Mouse (Mus musculus) liver, embryonic 14.5 days (tissue): ENCODE data around the gene Hist1h2an. TPM values are rescaled to one million over a fixed set of nuclear protein-coding genes. Genes with fewer than 3 reads are reported as not detected.

Experiments
- ATAC-seq: fragments of 200-750 bp; cut with Nextera tagmentation; 2 replicates; pipeline ENCODE4 v1.8.0; 2017; ENCODE audit warnings: moderate number of reproducible peaks, mild to moderate bottlenecking, moderate library complexity; ENCODE audit not compliant: insufficient read depth
- DNase-seq, 3 experiments: peaks; one replicate each; pipeline ENCODE4 v3.0.0-alpha.2; 2012 to 2013; ENCODE audit warnings: low read depth in 3 of 3, low spot score in 3 of 3
- H3K27ac ChIP-seq: fragments of 300-500 bp; sonication (generic); 2 replicates; pipeline ENCODE4 v1.5.1; 2014; ENCODE audit warnings: moderate library complexity, mild to moderate bottlenecking, control low read depth, inconsistent platforms
- H3K27me3 ChIP-seq: fragments of 300-500 bp; sonication (generic); 2 replicates; pipeline ENCODE4 v1.6.1; 2014; ENCODE audit warnings: mild to moderate bottlenecking, low read length, moderate library complexity; ENCODE audit not compliant: control insufficient read depth, insufficient read depth
- H3K36me3 ChIP-seq: fragments of 300-500 bp; sonication (generic); replicated peaks from 2 replicates; pipeline ENCODE4 v1.6.1; 2014; ENCODE audit warnings: low read depth; ENCODE audit not compliant: control insufficient read depth, insufficient read depth
- H3K4me1 ChIP-seq, 2 experiments: fragments of 200-500 bp in 1 of 2; fragments of 300-500 bp in 1 of 2; sonication (generic) in 1 of 2; replicated peaks; 2 replicates each; pipeline ENCODE4 v1.6.1; 2012 to 2014; ENCODE audit warnings: antibody characterized with exemption in 1 of 2, inconsistent platforms in 1 of 2, low read length in 1 of 2; ENCODE audit not compliant: control insufficient read depth in 2 of 2, insufficient read depth in 2 of 2
- H3K4me2 ChIP-seq: fragments of 300-500 bp; sonication (generic); 2 replicates; pipeline ENCODE4 v1.6.1; 2014; ENCODE audit warnings: low read depth, mild to moderate bottlenecking, control low read depth, moderate library complexity
- H3K4me3 ChIP-seq, 2 experiments: fragments of 200-500 bp in 1 of 2; fragments of 300-500 bp in 1 of 2; sonication (generic) in 1 of 2; 2 replicates each; pipeline ENCODE4 v1.5.1; 2012 to 2014; ENCODE audit warnings: low read depth in 2 of 2, low read length in 2 of 2, mild to moderate bottlenecking in 2 of 2, control low read depth in 1 of 2, inconsistent platforms in 1 of 2, moderate library complexity in 1 of 2; ENCODE audit not compliant: insufficient read depth in 1 of 2
- H3K9ac ChIP-seq: fragments of 300-500 bp; sonication (generic); replicated peaks from 2 replicates; pipeline ENCODE4 v1.6.1; 2014; ENCODE audit warnings: mild to moderate bottlenecking, control low read depth, moderate library complexity
- H3K9me3 ChIP-seq: fragments of 300-500 bp; sonication (generic); 2 replicates; pipeline ENCODE4 v1.6.1; 2016; ENCODE audit warnings: low read length, mixed read lengths; ENCODE audit not compliant: control insufficient read depth
- CTCF ChIP-seq: IDR thresholded peaks from 2 replicates; pipeline ENCODE4 v1.5.1; 2016; ENCODE audit warnings: antibody characterized with exemption, low read depth, control low read depth
- EP300 ChIP-seq: IDR thresholded peaks from 2 replicates; pipeline ENCODE4 v1.6.1; 2016; ENCODE audit warnings: antibody characterized with exemption, low read depth
- WGBS: fragments of 180-500 bp; shearing (Covaris S2); extraction: QIAGEN DNeasy Blood & Tissue Kit; methylation state at CpG from one replicate; pipeline ENCODE4 v1.1.7; 2014; ENCODE audit not compliant: insufficient replicate concordance; 5-methylcytosine and 5-hydroxymethylcytosine counted together
- microRNA-seq: library from miRNA; unstranded; fragments of <30 nt; microRNA quantifications from one replicate; pipeline ENCODE4, GENCODE M21; 2016
- polyA plus RNA-seq, 2 experiments: library from polyadenylated mRNA; depleted of rRNA in 1 of 2; stranded (reverse) in 1 of 2; unstranded in 1 of 2; fragments of >200 nt; fragmentation: Nextera tagmentation in 1 of 2; extraction: Ambion mirVana in 1 of 2; gene quantifications; 2 replicates each; pipeline versions ENCODE4 v1.2.1 to v1.2.3; 2012 to 2014

Hist1h2an gene
- polyA plus RNA-seq, 2 experiments: 10.9 to 12.7 TPM

GRCm38 (mm10) chr13:21749387-21750158 lies 37.4 kb downstream of the Hist1h2an start:
- peak overlapping the region; percentile 82 for H3K9ac ChIP-seq
- DNase-seq (peak in 2 of 3 experiments; percentile 44 to 60), ATAC-seq (no peak)
- TF ChIP-seq CTCF (no peak), EP300 (no peak; the same call in 1 of the 2 replicates)
- no peaks in the 10 kb centered on the region for H3K27me3 ChIP-seq
- WGBS: 3% methylated on average over 5 of the region's 5 CpGs
- peak overlapping the region; percentile 72 to 77 for H3K4me3 ChIP-seq
- no peaks in the 10 kb centered on the region for H3K9me3 ChIP-seq
- peaks cover 11 to 16% of the 10 kb centered on the region in 2 experiments for H3K4me1 ChIP-seq
- H3K27ac ChIP-seq: peak overlapping the region; percentile 85
- peak overlapping the region; percentile 79 for H3K4me2 ChIP-seq
- H3K36me3 ChIP-seq: no peaks in the 10 kb centered on the region

- H3K4me2 ChIP-seq: no peak overlapping the region
- no peak overlapping the region for H3K27ac ChIP-seq
- H3K27me3 ChIP-seq: no peaks in the 10 kb centered on the region
- TF ChIP-seq CTCF (no peak), EP300 (no peak)
- no peak overlapping the region for H3K4me3 ChIP-seq
- WGBS: 32% methylated on average over 1 of the region's 1 CpGs
- DNase-seq (no peak), ATAC-seq (no peak)
- H3K9me3 ChIP-seq: no peaks in the 10 kb centered on the region
- H3K9ac ChIP-seq: no peak overlapping the region
- no peaks in the 10 kb centered on the region for H3K36me3 ChIP-seq
- H3K4me1 ChIP-seq: peaks cover 3 to 7% of the 10 kb centered on the region in 2 experiments; a peak in 3 of 4 replicates
Observed at GRCm38 (mm10) chr13:21745006-21745405, 42.0 kb downstream of the Hist1h2an start.

Small RNA genes lying within 50 kb of the gene (microRNA-seq; reads per million reads assigned to microRNA genes)
- not detected for gene Gm19658
- gene Gm44346: not detected
- gene Gm44454: 1.7 reads per million
- gene Gm44466: not detected

Other genes starting within 250 kb of the Hist1h2an start
- gene Olfr1366, start 244.4 kb downstream of the Hist1h2an start, polyA plus RNA-seq (2012; rRNA removed): not detected in 2 replicates
- not detected in 2 replicates for gene Olfr1366, start 244.4 kb downstream of the Hist1h2an start, polyA plus RNA-seq (2014; fragmentation: Nextera tagmentation; extraction: Ambion mirVana)
- gene Olfr1535, start 227.3 kb downstream of the Hist1h2an start, polyA plus RNA-seq (2012; rRNA removed): not detected in 2 replicates
- not detected in 2 replicates for gene Olfr1535, start 227.3 kb downstream of the Hist1h2an start, polyA plus RNA-seq (2014; fragmentation: Nextera tagmentation; extraction: Ambion mirVana)
- gene Olfr1364, start 205.5 kb downstream of the Hist1h2an start, polyA plus RNA-seq (2012; rRNA removed): not detected in 2 replicates
- gene Olfr1364, start 205.5 kb downstream of the Hist1h2an start, polyA plus RNA-seq (2014; fragmentation: Nextera tagmentation; extraction: Ambion mirVana): not detected in 2 replicates
- not detected in 2 replicates for gene Olfr1362, start 173.2 kb downstream of the Hist1h2an start, polyA plus RNA-seq (2012; rRNA removed)
- not detected in 2 replicates for gene Olfr1362, start 173.2 kb downstream of the Hist1h2an start, polyA plus RNA-seq (2014; fragmentation: Nextera tagmentation; extraction: Ambion mirVana)
- gene Olfr11, start 144.7 kb downstream of the Hist1h2an start, polyA plus RNA-seq (2012; rRNA removed): not detected in 2 replicates
- not detected in 2 replicates for gene Olfr11, start 144.7 kb downstream of the Hist1h2an start, polyA plus RNA-seq (2014; fragmentation: Nextera tagmentation; extraction: Ambion mirVana)
- gene Olfr1361, start 123.8 kb downstream of the Hist1h2an start, polyA plus RNA-seq (2012; rRNA removed): not detected in 2 replicates
- gene Olfr1361, start 123.8 kb downstream of the Hist1h2an start, polyA plus RNA-seq (2014; fragmentation: Nextera tagmentation; extraction: Ambion mirVana): not detected in 2 replicates
- gene Olfr1360, start 109.8 kb downstream of the Hist1h2an start, polyA plus RNA-seq (2012; rRNA removed): not detected in 2 replicates
- not detected in 2 replicates for gene Olfr1360, start 109.8 kb downstream of the Hist1h2an start, polyA plus RNA-seq (2014; fragmentation: Nextera tagmentation; extraction: Ambion mirVana)
- not detected in 2 replicates for gene Olfr1359, start 89.1 kb downstream of the Hist1h2an start, polyA plus RNA-seq (2012; rRNA removed)
- not detected in 2 replicates for gene Olfr1359, start 89.1 kb downstream of the Hist1h2an start, polyA plus RNA-seq (2014; fragmentation: Nextera tagmentation; extraction: Ambion mirVana)
- 16.0 and 24.7 TPM in 2 replicates for gene Hist1h2bl, start 71.1 kb downstream of the Hist1h2an start, polyA plus RNA-seq (2012; rRNA removed)
- gene Hist1h2bl, start 71.1 kb downstream of the Hist1h2an start, polyA plus RNA-seq (2014; fragmentation: Nextera tagmentation; extraction: Ambion mirVana): 2.2 and 4.8 TPM in 2 replicates
- 6.9 and 22.2 TPM in 2 replicates for gene Hist1h2ai, start 70.8 kb downstream of the Hist1h2an start, polyA plus RNA-seq (2012; rRNA removed)
- 15.0 and 22.5 TPM in 2 replicates for gene Hist1h2ai, start 70.8 kb downstream of the Hist1h2an start, polyA plus RNA-seq (2014; fragmentation: Nextera tagmentation; extraction: Ambion mirVana)
- gene Hist1h3h, start 69.6 kb downstream of the Hist1h2an start, polyA plus RNA-seq (2012; rRNA removed): 31.3 and 51.5 TPM in 2 replicates
- gene Hist1h3h, start 69.6 kb downstream of the Hist1h2an start, polyA plus RNA-seq (2014; fragmentation: Nextera tagmentation; extraction: Ambion mirVana): 4.7 and 7.9 TPM in 2 replicates
- 18.2 and 36.3 TPM in 2 replicates for gene Hist1h2bm, start 65.2 kb downstream of the Hist1h2an start, polyA plus RNA-seq (2012; rRNA removed)
- 4.0 and 5.0 TPM in 2 replicates for gene Hist1h2bm, start 65.2 kb downstream of the Hist1h2an start, polyA plus RNA-seq (2014; fragmentation: Nextera tagmentation; extraction: Ambion mirVana)
- gene Hist1h4j, start 52.2 kb downstream of the Hist1h2an start, polyA plus RNA-seq (2012; rRNA removed): 24.0 and 29.5 TPM in 2 replicates
- gene Hist1h4j, start 52.2 kb downstream of the Hist1h2an start, polyA plus RNA-seq (2014; fragmentation: Nextera tagmentation; extraction: Ambion mirVana): 0.52 and 1.1 TPM in 2 replicates
- 16.2 and 32.8 TPM in 2 replicates for gene Hist1h4k, start 36.7 kb downstream of the Hist1h2an start, polyA plus RNA-seq (2012; rRNA removed)
- 2.7 and 5.5 TPM in 2 replicates for gene Hist1h4k, start 36.7 kb downstream of the Hist1h2an start, polyA plus RNA-seq (2014; fragmentation: Nextera tagmentation; extraction: Ambion mirVana)
- 61.7 and 194 TPM in 2 replicates for gene Hist1h2ak, start 33.4 kb downstream of the Hist1h2an start, polyA plus RNA-seq (2012; rRNA removed)
- gene Hist1h2ak, start 33.4 kb downstream of the Hist1h2an start, polyA plus RNA-seq (2014; fragmentation: Nextera tagmentation; extraction: Ambion mirVana): 11.6 and 13.2 TPM in 2 replicates
- gene Hist1h2bn, start 33.1 kb downstream of the Hist1h2an start, polyA plus RNA-seq (2012; rRNA removed): 25.2 and 29.5 TPM in 2 replicates
- 5.4 and 5.7 TPM in 2 replicates for gene Hist1h2bn, start 33.1 kb downstream of the Hist1h2an start, polyA plus RNA-seq (2014; fragmentation: Nextera tagmentation; extraction: Ambion mirVana)
- gene Hist1h1b, start 6.6 kb downstream of the Hist1h2an start, polyA plus RNA-seq (2012; rRNA removed): 8.2 and 9.4 TPM in 2 replicates
- gene Hist1h1b, start 6.6 kb downstream of the Hist1h2an start, polyA plus RNA-seq (2014; fragmentation: Nextera tagmentation; extraction: Ambion mirVana): 19.7 and 20.6 TPM in 2 replicates
- gene Hist1h3i, start 3.8 kb downstream of the Hist1h2an start, polyA plus RNA-seq (2012; rRNA removed): 37.6 and 93.8 TPM in 2 replicates
- gene Hist1h3i, start 3.8 kb downstream of the Hist1h2an start, polyA plus RNA-seq (2014; fragmentation: Nextera tagmentation; extraction: Ambion mirVana): 299 and 331 TPM in 2 replicates
- 2.6 and 4.2 TPM in 2 replicates for gene Hist1h2bp, start 243 bp upstream of the Hist1h2an start, polyA plus RNA-seq (2012; rRNA removed)
- 3.0 and 4.1 TPM in 2 replicates for gene Hist1h2bp, start 243 bp upstream of the Hist1h2an start, polyA plus RNA-seq (2014; fragmentation: Nextera tagmentation; extraction: Ambion mirVana)
- 13.1 and 13.4 TPM in 2 replicates for gene Hist1h2bq, start 23.0 kb upstream of the Hist1h2an start, polyA plus RNA-seq (2012; rRNA removed)
- 16.9 and 21.6 TPM in 2 replicates for gene Hist1h2bq, start 23.0 kb upstream of the Hist1h2an start, polyA plus RNA-seq (2014; fragmentation: Nextera tagmentation; extraction: Ambion mirVana)
- gene Hist1h2ao, start 23.2 kb upstream of the Hist1h2an start, polyA plus RNA-seq (2012; rRNA removed): 0.24 TPM in 1 of 2 replicates, not detected in the other
- gene Hist1h2ao, start 23.2 kb upstream of the Hist1h2an start, polyA plus RNA-seq (2014; fragmentation: Nextera tagmentation; extraction: Ambion mirVana): 3.4 TPM in 1 of 2 replicates, not detected in the other
- not detected in 2 replicates for gene Hist1h4m, start 24.5 kb upstream of the Hist1h2an start, polyA plus RNA-seq (2012; rRNA removed)
- not detected in 2 replicates for gene Hist1h4m, start 24.5 kb upstream of the Hist1h2an start, polyA plus RNA-seq (2014; fragmentation: Nextera tagmentation; extraction: Ambion mirVana)
- 37.4 and 50.3 TPM in 2 replicates for gene Hist1h4n, start 45.0 kb upstream of the Hist1h2an start, polyA plus RNA-seq (2012; rRNA removed)
- 33.6 and 35.5 TPM in 2 replicates for gene Hist1h4n, start 45.0 kb upstream of the Hist1h2an start, polyA plus RNA-seq (2014; fragmentation: Nextera tagmentation; extraction: Ambion mirVana)
- 88.3 and 95.9 TPM in 2 replicates for gene Hist1h2ap, start 46.3 kb upstream of the Hist1h2an start, polyA plus RNA-seq (2012; rRNA removed)
- 6,830 and 6,963 TPM in 2 replicates for gene Hist1h2ap, start 46.3 kb upstream of the Hist1h2an start, polyA plus RNA-seq (2014; fragmentation: Nextera tagmentation; extraction: Ambion mirVana)
- gene Hist1h2br, start 46.5 kb upstream of the Hist1h2an start, polyA plus RNA-seq (2012; rRNA removed): 3.4 and 9.6 TPM in 2 replicates
- 18.0 and 22.9 TPM in 2 replicates for gene Hist1h2br, start 46.5 kb upstream of the Hist1h2an start, polyA plus RNA-seq (2014; fragmentation: Nextera tagmentation; extraction: Ambion mirVana)
- gene Zfp184, start 157.9 kb upstream of the Hist1h2an start, polyA plus RNA-seq (2012; rRNA removed): 0.30 and 0.41 TPM in 2 replicates
- 0.50 and 0.82 TPM in 2 replicates for gene Zfp184, start 157.9 kb upstream of the Hist1h2an start, polyA plus RNA-seq (2014; fragmentation: Nextera tagmentation; extraction: Ambion mirVana)
- gene Pom121l2, start 194.0 kb upstream of the Hist1h2an start, polyA plus RNA-seq (2012; rRNA removed): not detected in 2 replicates
- not detected in 2 replicates for gene Pom121l2, start 194.0 kb upstream of the Hist1h2an start, polyA plus RNA-seq (2014; fragmentation: Nextera tagmentation; extraction: Ambion mirVana)
- 0.23 and 0.34 TPM in 2 replicates for gene Prss16, start 222.5 kb upstream of the Hist1h2an start, polyA plus RNA-seq (2012; rRNA removed)
- gene Prss16, start 222.5 kb upstream of the Hist1h2an start, polyA plus RNA-seq (2014; fragmentation: Nextera tagmentation; extraction: Ambion mirVana): 0.33 and 0.39 TPM in 2 replicates
- 8.7 and 17.9 TPM in 2 replicates for gene Hist1h2ah, start 248.3 kb upstream of the Hist1h2an start, polyA plus RNA-seq (2012; rRNA removed)
- 12.0 TPM in 2 replicates for gene Hist1h2ah, start 248.3 kb upstream of the Hist1h2an start, polyA plus RNA-seq (2014; fragmentation: Nextera tagmentation; extraction: Ambion mirVana)
- 17.7 and 25.1 TPM in 2 replicates for gene Hist1h2bk, start 248.7 kb upstream of the Hist1h2an start, polyA plus RNA-seq (2012; rRNA removed)
- 1.0 and 3.1 TPM in 2 replicates for gene Hist1h2bk, start 248.7 kb upstream of the Hist1h2an start, polyA plus RNA-seq (2014; fragmentation: Nextera tagmentation; extraction: Ambion mirVana)